Mouse (Mus musculus): ENCODE measurements around the gene Ica1. TPM values are rescaled to one million over a fixed set of nuclear protein-coding genes. Genes with fewer than 3 reads are reported as not detected.

Ica1 gene
- total RNA-seq, 2 experiments from 2014 or later = 57.4 to 61.8 TPM

- TF ChIP-seq CTCF (conservative IDR thresholded peaks at IDR 0.05) = peak; percentile 92
- no peak overlapping the region for H3K4me3 ChIP-seq
- H3K27ac ChIP-seq = no peak overlapping the region
- DNase-seq (ENCODE audit: low spot score in 2 of 2) = peak; percentile 70 to 78
Observed at GRCm38 (mm10) chr6:8735657-8736492, 42.4 kb downstream of the Ica1 start.

DNA sequence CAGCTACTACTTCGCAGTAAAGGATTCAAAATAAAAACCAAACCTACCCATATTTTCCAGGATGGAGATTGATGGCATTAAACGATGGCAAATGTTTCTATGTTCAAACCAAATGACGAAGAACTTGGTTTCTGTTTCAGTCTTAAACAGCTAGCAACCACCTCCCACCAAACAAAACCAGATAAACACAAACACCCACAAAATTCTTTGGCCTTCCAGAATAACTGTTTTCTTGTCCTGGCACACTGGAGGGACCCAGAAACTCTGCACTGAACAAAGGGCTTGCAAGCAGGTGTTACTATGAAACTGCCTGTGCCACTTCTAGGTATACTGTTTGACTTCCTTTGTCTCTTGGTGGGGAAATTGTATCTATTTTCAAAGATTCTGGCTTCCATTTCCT, 43.2 kb downstream of the Ica1 start:
- no peak overlapping the region for H3K4me3 ChIP-seq
- DNase-seq (ENCODE audit: low spot score in 2 of 2) = no peak
- no peak overlapping the region for H3K27ac ChIP-seq
- no peak for TF ChIP-seq CTCF (conservative IDR thresholded peaks at IDR 0.05)

GRCm38 (mm10) chr6:8732492-8732891, 45.8 kb downstream of the Ica1 start:
- DNase-seq (ENCODE audit: low spot score in 2 of 2) = no peak
- Histone ChIP-seq H3K27ac (no peak overlapping the region), H3K4me3 (no peak overlapping the region)
- TF ChIP-seq CTCF (conservative IDR thresholded peaks at IDR 0.05) = no peak

DNA sequence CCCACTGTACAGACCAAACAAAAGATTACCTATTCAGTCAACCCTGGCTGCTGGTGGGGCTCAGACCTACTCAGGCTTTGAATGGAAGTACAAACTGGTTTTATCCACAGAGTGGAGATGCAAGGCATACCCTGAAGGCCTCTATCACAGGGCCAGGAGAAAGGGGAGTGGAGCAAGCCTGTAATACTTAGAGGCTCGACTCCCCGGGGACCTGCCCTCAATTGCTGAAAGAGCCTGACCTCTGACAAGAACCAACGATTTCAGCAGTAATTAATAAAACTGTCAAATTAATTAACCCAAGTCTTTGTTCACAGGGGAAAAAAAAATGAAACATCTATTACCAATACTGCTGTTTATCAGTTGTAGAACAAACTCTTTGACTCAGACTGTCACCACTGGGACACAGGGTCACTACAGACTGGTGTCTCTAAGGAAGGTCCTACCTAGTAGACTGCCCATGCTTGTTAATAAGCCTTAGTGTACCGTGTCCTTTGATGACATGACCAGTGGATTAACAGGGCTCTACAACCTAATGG, 46.6 kb downstream of the Ica1 start:
- no peak overlapping the region for H3K4me3 ChIP-seq
- no peak for DNase-seq (ENCODE audit: low spot score in 2 of 2)
- no peak for TF ChIP-seq CTCF (conservative IDR thresholded peaks at IDR 0.05)

GRCm38 (mm10) chr6:8730433-8730832, 47.9 kb downstream of the Ica1 start:
- no peak for TF ChIP-seq CTCF (conservative IDR thresholded peaks at IDR 0.05)
- DNase-seq (ENCODE audit: low spot score in 2 of 2) = no peak
- no peak overlapping the region for H3K27ac ChIP-seq
- H3K4me3 ChIP-seq = no peak overlapping the region

More for the DNA sequence above, 46.6 kb downstream of the Ica1 start:
- H3K27ac ChIP-seq = no peak overlapping the region

- no peak for TF ChIP-seq CTCF (conservative IDR thresholded peaks at IDR 0.05)
- no peak overlapping the region for H3K4me3 ChIP-seq
- DNase-seq (ENCODE audit: low spot score in 2 of 2) = no peak
- no peak overlapping the region for H3K27ac ChIP-seq
Observed at GRCm38 (mm10) chr6:8727806-8728205, 50.5 kb downstream of the Ica1 start.

- Histone ChIP-seq H3K27ac (no peak overlapping the region), H3K4me3 (no peak overlapping the region)
- DNase-seq (ENCODE audit: low spot score in 2 of 2) = no peak
- TF ChIP-seq CTCF (conservative IDR thresholded peaks at IDR 0.05) = no peak
Observed at GRCm38 (mm10) chr6:8725610-8726009, 52.7 kb downstream of the Ica1 start.

GRCm38 (mm10) chr6:8719692-8720091, 58.6 kb downstream of the Ica1 start:
- no peak for TF ChIP-seq CTCF (conservative IDR thresholded peaks at IDR 0.05)
- DNase-seq (ENCODE audit: low spot score in 2 of 2) = no peak
- no peak overlapping the region for H3K27ac ChIP-seq
- no peak overlapping the region for H3K4me3 ChIP-seq

GRCm38 (mm10) chr6:8717967-8718366, 60.3 kb downstream of the Ica1 start:
- DNase-seq (ENCODE audit: low spot score in 2 of 2) = no peak
- Histone ChIP-seq H3K4me3 (no peak overlapping the region), H3K27ac (no peak overlapping the region)
- no peak for TF ChIP-seq CTCF (conservative IDR thresholded peaks at IDR 0.05)

DNA sequence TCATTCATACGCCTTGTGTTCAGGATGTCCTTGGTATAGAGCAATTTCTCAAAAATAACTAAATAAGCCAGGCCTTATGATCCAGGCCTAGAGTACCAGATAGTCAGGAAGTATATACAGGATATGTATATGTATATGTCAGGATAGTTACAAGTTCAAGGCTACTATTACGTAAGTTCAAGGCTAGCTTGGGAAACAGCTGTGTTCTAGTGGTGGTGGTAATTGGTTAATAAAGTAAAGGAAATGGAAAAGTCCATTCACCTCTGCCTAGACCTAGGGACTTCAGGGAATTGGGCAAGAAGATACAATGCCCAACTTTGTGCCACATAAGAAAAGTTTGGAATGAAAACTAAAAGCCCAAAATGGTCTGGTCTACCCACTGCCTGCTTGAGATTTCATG, 61.7 kb downstream of the Ica1 start:
- no peak for TF ChIP-seq CTCF (conservative IDR thresholded peaks at IDR 0.05)
- no peak for DNase-seq (ENCODE audit: low spot score in 2 of 2)

GRCm38 (mm10) chr6:8711246-8711645, 67.0 kb downstream of the Ica1 start:
- Histone ChIP-seq H3K27ac (no peak overlapping the region), H3K4me3 (no peak overlapping the region)
- DNase-seq (ENCODE audit: low spot score in 2 of 2) = no peak
- no peak for TF ChIP-seq CTCF (conservative IDR thresholded peaks at IDR 0.05)

More for the DNA sequence above, 61.7 kb downstream of the Ica1 start:
- Histone ChIP-seq H3K27ac (no peak overlapping the region), H3K4me3 (no peak overlapping the region)

DNA sequence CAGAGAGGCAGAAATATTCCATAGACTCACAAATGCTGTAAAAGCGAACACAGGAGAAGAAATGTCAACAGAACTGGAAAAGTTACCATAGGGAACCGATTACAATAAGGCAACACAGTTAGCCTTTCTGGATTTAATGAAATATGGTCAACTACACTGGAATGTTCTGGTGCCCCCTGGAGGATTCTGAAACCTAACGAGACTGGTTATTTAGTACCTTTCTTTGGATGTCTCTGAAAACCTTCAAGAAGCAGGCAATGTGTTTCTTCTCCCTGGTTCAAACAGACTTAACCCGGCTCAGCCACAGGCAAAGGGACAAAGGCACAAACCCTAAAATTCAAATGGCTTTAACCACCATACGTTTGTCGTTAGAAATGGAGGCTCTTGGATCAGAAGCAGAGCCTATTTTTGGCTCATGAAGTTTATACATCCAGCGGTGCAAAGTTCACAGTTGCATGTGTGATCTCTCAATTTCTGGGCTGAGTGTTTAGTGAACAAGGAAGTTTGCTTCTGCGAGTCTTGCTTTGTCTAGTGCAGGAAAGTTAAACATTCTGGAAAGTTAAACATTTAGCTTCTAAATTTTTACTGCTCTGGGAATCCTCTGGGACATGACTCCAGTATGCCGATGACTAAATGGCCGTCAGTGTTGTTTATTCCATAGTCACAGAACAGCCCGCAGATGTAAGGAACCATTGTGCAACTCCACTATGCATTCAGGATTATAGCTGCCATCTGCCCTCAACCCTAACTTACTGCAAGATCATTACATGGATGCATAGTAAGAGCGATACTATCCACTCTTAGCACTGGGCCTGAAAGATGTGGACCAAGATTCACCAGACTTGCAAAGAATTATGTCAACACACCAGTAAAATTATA, 83.4 kb downstream of the Ica1 start:
- TF ChIP-seq CTCF (conservative IDR thresholded peaks at IDR 0.05) = peak; percentile 74
- Histone ChIP-seq H3K27ac (peak overlapping the region; percentile 77; the same call in 1 of the 2 replicates), H3K4me3 (no peak overlapping the region)
- peak in 1 of 2 experiments; percentile 48 for DNase-seq (ENCODE audit: low spot score in 2 of 2)
